17 mouse cellular contexts compared by ENCODE assay signal in the genomic region with DNA sequence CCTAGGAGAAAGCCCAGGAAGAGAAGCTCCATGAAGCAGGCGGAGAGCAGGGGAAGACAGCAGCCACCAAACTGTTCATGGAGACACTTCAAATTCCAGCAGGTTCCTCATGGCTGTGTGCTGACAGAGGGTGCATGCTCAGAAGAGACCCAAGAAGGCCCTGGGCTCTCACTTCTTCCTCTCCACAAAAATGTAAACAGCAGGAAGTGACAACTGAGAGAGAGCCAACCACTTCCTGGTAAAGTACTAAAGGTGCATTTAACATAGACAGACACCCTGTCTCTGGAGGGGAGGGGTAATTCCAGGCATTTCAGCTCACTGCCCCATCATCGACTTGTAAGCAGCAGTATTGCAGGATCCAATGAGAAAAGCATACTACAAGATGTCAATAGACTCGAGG.
DNase-seq lines count a peak whose midpoint lies in the region; ATAC-seq lines count a peak whose summit lies in the region.
"Had no signal": no experiment of that assay in that cellular context is flagged by ENCODE, and none has a peak within 500 bp of the region (broad histone marks: within the 10 kb centered on the region; RNA-seq: fewer than 3 reads in every experiment).

No protein-coding gene starts in this region.

- peak; percentile 62 for ATAC-seq in megakaryocyte, adult 5-6 weeks (ENCODE audit: poor library complexity, severe bottlenecking)
- ATAC-seq in forebrain, embryonic 14.5 days, result no peak
- ATAC-seq: hindbrain, postnatal 0 days; midbrain, embryonic 13.5 days had no signal

- peak; percentile 85 for DNase-seq in CD4-positive helper T cell, adult 2 months (ENCODE audit: low read depth, low spot score)
- peak; percentile 86 for DNase-seq in T-cell, adult 2 months (ENCODE audit: low spot score)
- peak; percentile 60 to 64 for DNase-seq in thymus, postnatal 10 days (ENCODE audit: low spot score in 2 of 2)
- DNase-seq in heart, postnatal 25 days (ENCODE audit: low spot score), result no peak
- DNase-seq in adrenal gland, postnatal 4 days (ENCODE audit: low spot score in 2 of 2), result no peak
- no peak for DNase-seq in forebrain, embryonic 14.5 days (ENCODE audit: low spot score)
- DNase-seq: adrenal gland, postnatal 10 days; cerebellum, postnatal 25 days; heart, adult 18-20 months; liver had no signal

- no peaks in the 10 kb centered on the region for H3K9me3 ChIP-seq in forebrain, embryonic 14.5 days (replicated peaks; ENCODE audit: control insufficient read depth, low read length)
- H3K9me3 ChIP-seq: embryonic facial prominence, embryonic 13.5 days; forebrain, embryonic 10.5 days; lung, embryonic 15.5 days; midbrain, embryonic 13.5 days; neural tube, embryonic 13.5 days had no signal

- H3K4me3 ChIP-seq in forebrain, embryonic 14.5 days (ENCODE audit: low read depth, low read length), result no peak overlapping the region
- H3K4me3 ChIP-seq: embryonic facial prominence, embryonic 13.5 days; forebrain, embryonic 10.5 days; lung, embryonic 15.5 days; midbrain, embryonic 13.5 days; neural tube, embryonic 13.5 days had no signal

- no peaks in the 10 kb centered on the region for H3K36me3 ChIP-seq in forebrain, embryonic 14.5 days (ENCODE audit: control insufficient read depth, insufficient read depth, low read length)
- H3K36me3 ChIP-seq: embryonic facial prominence, embryonic 13.5 days; forebrain, embryonic 10.5 days; lung, embryonic 15.5 days; midbrain, embryonic 13.5 days; neural tube, embryonic 13.5 days had no signal

- H3K27me3 ChIP-seq in forebrain, embryonic 14.5 days (replicated peaks; ENCODE audit: control insufficient read depth, insufficient read depth, low read length), result no peaks in the 10 kb centered on the region
- H3K27me3 ChIP-seq: embryonic facial prominence, embryonic 13.5 days; lung, embryonic 15.5 days; midbrain, embryonic 13.5 days; neural tube, embryonic 13.5 days had no signal

- no peak overlapping the region for H3K27ac ChIP-seq in forebrain, embryonic 14.5 days (ENCODE audit: low read depth, low read length)
- H3K27ac ChIP-seq: forebrain, embryonic 10.5 days; hindbrain, postnatal 0 days; lung, embryonic 15.5 days; midbrain, embryonic 13.5 days; neural tube, embryonic 13.5 days had no signal

- H3K9ac ChIP-seq in forebrain, embryonic 14.5 days (ENCODE audit: low read length), result no peak overlapping the region
- H3K9ac ChIP-seq: embryonic facial prominence, embryonic 13.5 days; lung, embryonic 15.5 days; midbrain, embryonic 13.5 days; neural tube, embryonic 13.5 days had no signal

- intact Hi-C loops in heart, postnatal 25 days (cut with DNase I), result no loop called here

- no peaks in the 10 kb centered on the region for H3K4me1 ChIP-seq in forebrain, embryonic 14.5 days (ENCODE audit: control insufficient read depth, insufficient read depth, low read length)

- no peak overlapping the region for H3K4me2 ChIP-seq in forebrain, embryonic 14.5 days (ENCODE audit: low read length)
- H3K4me2 ChIP-seq: embryonic facial prominence, embryonic 13.5 days; lung, embryonic 15.5 days; midbrain, embryonic 13.5 days; neural tube, embryonic 13.5 days had no signal

- 77% methylated on average over 3 of the region's 3 CpGs for WGBS in forebrain, embryonic 14.5 days

Comparison
In these comparisons a context has a peak if more than half of its experiments do, and no peak if none do; other contexts are left out.
1. DNase-seq: peak in CD4-positive helper T cell, adult 2 months (single experiment), T-cell, adult 2 months (single experiment) and thymus, postnatal 10 days (2 of 2); none in heart, postnatal 25 days (single experiment), adrenal gland, postnatal 4 days (0 of 2) and forebrain, embryonic 14.5 days (single experiment).